Mouse (Mus musculus): ENCODE measurements around the gene Gm960.

DNA sequence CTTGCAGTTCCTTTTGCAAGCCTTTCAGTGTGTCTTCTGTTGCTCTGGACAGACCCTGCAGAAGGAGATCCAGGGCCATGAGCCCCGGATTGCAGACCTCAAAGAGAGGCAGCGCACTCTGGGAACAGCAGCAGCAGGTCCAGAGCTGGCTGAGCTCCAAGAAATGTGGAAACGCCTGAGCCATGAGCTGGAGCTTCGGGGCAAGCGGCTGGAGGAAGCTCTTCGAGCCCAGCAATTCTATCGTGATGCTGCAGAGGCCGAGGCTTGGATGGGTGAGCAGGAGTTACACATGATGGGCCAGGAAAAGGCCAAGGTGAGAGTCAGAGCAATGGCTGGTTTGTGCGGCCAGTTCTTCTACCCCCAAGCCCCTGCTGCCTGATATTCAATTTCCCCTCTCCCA lies 46.6 kb upstream of the Gm960 start:
- TF ChIP-seq CTCF (IDR thresholded peaks at IDR 0.05; ENCODE audit: extremely low read depth, insufficient read length, insufficient replicate concordance, low read depth, low read length) (no peak), POLR2A (IDR thresholded peaks at IDR 0.05; ENCODE audit: low read depth, low read length) (no peak)
